Mouse (Mus musculus): ENCODE results near the gene Dhtkd1. TPM values are rescaled to one million over a fixed set of nuclear protein-coding genes. Genes with fewer than 3 reads are reported as not detected.
A peak's percentile ranks its signal among the peaks of the same experiment; 100 is the strongest.

Gene Dhtkd1
- polyA plus RNA-seq, 1 experiment from 2014 or later, result 5.3 TPM

GRCm38 (mm10) chr2:5906092-5906491, 36.5 kb downstream of the Dhtkd1 start:
- no peak for DNase-seq
- Histone ChIP-seq H3K4me2 (ENCODE audit: low read depth, low read length) (no peak overlapping the region), H3K36me3 (replicated peaks; ENCODE audit: insufficient read depth, low read length) (peaks cover 2% of the 10 kb centered on the region; the same call in 1 of the 2 replicates), H3K9me3 (ENCODE audit: low read length) (no peaks in the 10 kb centered on the region), H3K9ac (replicated peaks) (no peak overlapping the region), H3K27me3 (ENCODE audit: insufficient read depth, low read length) (no peaks in the 10 kb centered on the region), H3K4me1 (ENCODE audit: insufficient read depth) (no peaks in the 10 kb centered on the region), H3K27ac (ENCODE audit: low read depth) (no peak overlapping the region), H3K4me3 (ENCODE audit: low read depth, low read length) (no peak overlapping the region)
- TF ChIP-seq EP300 (IDR thresholded peaks at IDR 0.05; ENCODE audit: low read depth), result no peak
- 64% methylated on average over 5 of the region's 5 CpGs for WGBS (ENCODE audit: insufficient replicate concordance)
- ATAC-seq, result no peak

GRCm38 (mm10) chr2:5900145-5900544, 42.4 kb downstream of the Dhtkd1 start:
- no peak overlapping the region for H3K9ac ChIP-seq (replicated peaks)
- no peaks in the 10 kb centered on the region for H3K9me3 ChIP-seq (ENCODE audit: low read length)
- H3K36me3 ChIP-seq (replicated peaks; ENCODE audit: insufficient read depth, low read length), result peaks cover 6% of the 10 kb centered on the region; the same call in 1 of the 2 replicates
- TF ChIP-seq CTCF (IDR thresholded peaks at IDR 0.05; ENCODE audit: low read depth) (peak; percentile 66), EP300 (IDR thresholded peaks at IDR 0.05; ENCODE audit: low read depth) (no peak)
- no peak overlapping the region for H3K27ac ChIP-seq (ENCODE audit: low read depth)
- DNase-seq (peak; percentile 31), ATAC-seq (no peak)
- no peaks in the 10 kb centered on the region for H3K4me1 ChIP-seq (ENCODE audit: insufficient read depth)
- WGBS (ENCODE audit: insufficient replicate concordance), result 63% methylated on average over 5 of the region's 5 CpGs
- no peaks in the 10 kb centered on the region for H3K27me3 ChIP-seq (ENCODE audit: insufficient read depth, low read length)
- H3K4me2 ChIP-seq (ENCODE audit: low read depth, low read length), result no peak overlapping the region
- H3K4me3 ChIP-seq (ENCODE audit: low read depth, low read length), result no peak overlapping the region

GRCm38 (mm10) chr2:5894843-5895570, 47.6 kb downstream of the Dhtkd1 start, which contains the start of gene Sec61a2:
Gene Sec61a2, minus strand, starts transcription at chr2:5895432.
- ATAC-seq (peak; percentile 99), DNase-seq (peak; percentile 100)
- Histone ChIP-seq H3K9me3 (ENCODE audit: low read length) (no peaks in the 10 kb centered on the region), H3K36me3 (replicated peaks; ENCODE audit: insufficient read depth, low read length) (0 out of 2 replicates have a peak, but pooled peaks cover 7% of the 10 kb centered on the region), H3K27me3 (ENCODE audit: insufficient read depth, low read length) (no peaks in the 10 kb centered on the region), H3K27ac (ENCODE audit: low read depth) (peak within 1 kb of the TSS; percentile 80), H3K4me3 (ENCODE audit: low read depth, low read length) (peak within 1 kb of the TSS; percentile 77), H3K9ac (replicated peaks) (peak within 1 kb of the TSS; percentile 92), H3K4me1 (ENCODE audit: insufficient read depth) (0 out of 2 replicates have a peak, but pooled peaks cover 8% of the 10 kb centered on the region), H3K4me2 (ENCODE audit: low read depth, low read length) (peak within 1 kb of the TSS; percentile 96)
- TF ChIP-seq CTCF (IDR thresholded peaks at IDR 0.05; ENCODE audit: low read depth) (peak; percentile 35), EP300 (IDR thresholded peaks at IDR 0.05; ENCODE audit: low read depth) (no peak)
- under 1% methylated on average over 57 of the region's 62 CpGs for WGBS (ENCODE audit: insufficient replicate concordance)

- no peak overlapping the region for H3K27ac ChIP-seq (ENCODE audit: low read depth)
- peak overlapping the region; percentile 96 for H3K4me2 ChIP-seq (ENCODE audit: low read depth, low read length)
- 0 out of 2 replicates have a peak, but pooled peaks cover 7% of the 10 kb centered on the region for H3K36me3 ChIP-seq (replicated peaks; ENCODE audit: insufficient read depth, low read length)
- no peak for ATAC-seq
- WGBS (ENCODE audit: insufficient replicate concordance), result 43% methylated on average over 11 of the region's 11 CpGs
- H3K4me3 ChIP-seq (ENCODE audit: low read depth, low read length), result peak overlapping the region; percentile 77
- no peak for DNase-seq
- no peaks in the 10 kb centered on the region for H3K27me3 ChIP-seq (ENCODE audit: insufficient read depth, low read length)
- TF ChIP-seq EP300 (IDR thresholded peaks at IDR 0.05; ENCODE audit: low read depth) (no peak), CTCF (IDR thresholded peaks at IDR 0.05; ENCODE audit: low read depth) (no peak)
- 0 out of 2 replicates have a peak, but pooled peaks cover 8% of the 10 kb centered on the region for H3K4me1 ChIP-seq (ENCODE audit: insufficient read depth)
- H3K9me3 ChIP-seq (ENCODE audit: low read length), result no peaks in the 10 kb centered on the region
- H3K9ac ChIP-seq (replicated peaks), result peak overlapping the region; percentile 92
These were observed 48.3 kb downstream of the Dhtkd1 start for GRCm38 (mm10) chr2:5894296-5894695.

GRCm38 (mm10) chr2:5889412-5889811, 53.2 kb downstream of the Dhtkd1 start:
- no peaks in the 10 kb centered on the region for H3K27me3 ChIP-seq (ENCODE audit: insufficient read depth, low read length)
- H3K4me3 ChIP-seq (ENCODE audit: low read depth, low read length), result no peak overlapping the region
- 0 out of 2 replicates have a peak, but pooled peaks cover 6% of the 10 kb centered on the region for H3K4me1 ChIP-seq (ENCODE audit: insufficient read depth)
- DNase-seq (no peak), ATAC-seq (no peak)
- H3K36me3 ChIP-seq (replicated peaks; ENCODE audit: insufficient read depth, low read length), result peaks cover 32% of the 10 kb centered on the region
- no peak for TF ChIP-seq EP300 (IDR thresholded peaks at IDR 0.05; ENCODE audit: low read depth)
- no peak for TF ChIP-seq CTCF (IDR thresholded peaks at IDR 0.05; ENCODE audit: low read depth)
- no peak overlapping the region for H3K4me2 ChIP-seq (ENCODE audit: low read depth, low read length)
- H3K9me3 ChIP-seq (ENCODE audit: low read length), result no peaks in the 10 kb centered on the region
- no peak overlapping the region for H3K9ac ChIP-seq (replicated peaks)
- no peak overlapping the region for H3K27ac ChIP-seq (ENCODE audit: low read depth)
- WGBS (ENCODE audit: insufficient replicate concordance), result 71% methylated on average over 2 of the region's 2 CpGs

DNA sequence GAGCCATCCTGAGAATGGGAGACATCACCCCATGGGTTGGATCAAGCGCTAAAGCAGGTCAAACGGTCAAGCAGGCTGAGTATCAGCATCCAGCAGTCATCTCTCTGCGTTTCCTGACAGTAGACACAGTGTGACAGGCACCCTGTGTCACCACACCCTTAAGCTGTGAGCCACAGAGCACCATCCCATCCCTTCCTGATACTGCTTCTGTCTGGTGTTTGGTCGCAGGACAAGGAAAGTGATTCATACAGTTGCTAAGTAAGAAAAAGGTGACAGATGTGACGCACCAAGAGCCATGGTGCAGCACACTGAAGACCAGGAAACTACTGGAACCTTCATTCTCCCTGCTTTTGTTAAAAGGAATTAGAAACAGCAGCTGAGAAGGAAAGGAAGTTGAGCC, 53.7 kb downstream of the Dhtkd1 start:
- H3K27me3 ChIP-seq (ENCODE audit: insufficient read depth, low read length), result no peaks in the 10 kb centered on the region
- H3K27ac ChIP-seq (ENCODE audit: low read depth), result no peak overlapping the region
- H3K4me1 ChIP-seq (ENCODE audit: insufficient read depth), result 0 out of 2 replicates have a peak, but pooled peaks cover 5% of the 10 kb centered on the region
- H3K4me2 ChIP-seq (ENCODE audit: low read depth, low read length), result no peak overlapping the region
- no peak for ATAC-seq
- no peak overlapping the region for H3K4me3 ChIP-seq (ENCODE audit: low read depth, low read length)
- H3K9me3 ChIP-seq (ENCODE audit: low read length), result no peaks in the 10 kb centered on the region
- no peak overlapping the region for H3K9ac ChIP-seq (replicated peaks)
- TF ChIP-seq CTCF (IDR thresholded peaks at IDR 0.05; ENCODE audit: low read depth), result no peak
- no peak for TF ChIP-seq EP300 (IDR thresholded peaks at IDR 0.05; ENCODE audit: low read depth)
- DNase-seq, result no peak
- 79% methylated on average over 5 of the region's 5 CpGs for WGBS (ENCODE audit: insufficient replicate concordance)
- peaks cover 33% of the 10 kb centered on the region for H3K36me3 ChIP-seq (replicated peaks; ENCODE audit: insufficient read depth, low read length)
